Mouse (Mus musculus): ENCODE data around the gene Kansl2. TPM values are rescaled to one million over a fixed set of nuclear protein-coding genes. Genes with fewer than 3 reads are reported as not detected.

Kansl2 gene
- polyA plus RNA-seq (2012; rRNA removed; ENCODE audit: low replicate concordance), result 30.3 and 43.2 TPM in 2 replicates

DNA sequence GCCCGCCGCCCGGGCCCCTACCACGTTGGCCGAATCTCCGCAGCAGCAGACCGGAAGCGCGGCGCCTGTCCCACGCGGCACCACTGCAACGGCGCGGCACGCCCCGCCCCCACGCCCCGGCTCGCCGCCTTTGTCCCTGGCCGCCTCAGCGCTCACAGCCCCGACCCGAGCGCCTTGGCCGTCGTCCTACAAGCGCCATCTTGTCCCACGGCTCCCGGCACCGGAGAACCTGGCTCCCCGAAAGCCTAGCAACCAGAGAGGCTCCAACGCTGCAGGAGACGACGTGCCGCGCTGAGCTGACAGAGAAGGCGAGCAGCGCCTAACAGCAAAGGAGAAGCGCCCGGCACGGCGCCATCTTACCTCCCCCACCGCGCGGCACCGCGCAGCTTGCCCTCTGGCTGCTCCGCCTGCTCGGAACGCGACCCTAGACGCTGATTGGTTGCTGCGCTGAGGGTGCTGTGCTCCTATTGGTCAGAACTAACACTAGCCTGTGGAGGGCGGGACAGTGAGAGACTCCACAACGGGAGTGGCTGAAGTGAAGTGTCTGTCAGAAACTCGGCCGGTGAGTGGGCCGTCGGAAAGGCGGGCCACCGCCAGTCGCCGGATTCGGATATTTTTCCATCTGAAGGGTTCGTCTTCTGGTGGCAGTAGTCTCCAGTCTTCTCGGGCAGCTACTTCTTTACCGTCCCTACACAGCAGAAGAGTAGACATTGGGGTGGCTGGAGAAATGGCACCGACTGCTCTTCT lies at the start of gene Kansl2:
TSS of gene Kansl2 (minus strand) at position 384 of the 747 bp plus-strand sequence.

DNA sequence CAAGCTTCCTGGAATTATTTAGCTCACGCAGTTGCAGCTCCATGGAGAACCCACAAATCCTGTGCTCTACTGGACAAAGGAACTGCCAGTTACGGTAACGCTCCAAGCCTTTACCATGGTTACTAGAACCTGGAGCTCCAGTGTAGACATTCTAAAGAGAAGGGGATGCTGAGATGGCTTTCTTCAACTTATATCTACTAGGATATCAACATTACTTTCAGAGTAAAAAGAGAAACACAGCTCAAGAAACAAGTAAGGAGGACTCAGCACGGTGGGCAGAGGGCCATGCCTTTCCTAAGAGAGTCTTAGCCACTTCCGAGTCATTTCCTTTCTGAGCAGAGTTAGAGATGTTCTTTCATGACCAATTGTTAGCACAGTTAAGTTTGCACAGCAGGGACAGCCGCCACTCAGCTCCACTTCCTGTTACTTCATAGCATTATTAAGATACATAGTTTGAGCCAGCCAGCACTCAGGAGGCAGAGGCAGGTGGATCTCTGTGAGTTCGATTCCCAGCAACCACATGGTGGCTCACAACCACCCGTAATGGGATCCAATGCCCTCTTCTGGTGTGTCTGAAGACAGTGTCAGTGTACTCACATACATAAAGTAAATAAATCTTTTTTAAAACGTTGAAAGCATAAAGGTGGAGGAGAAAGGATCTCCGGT lies 36.9 kb upstream of the Kansl2 start, which contains the start of the genes Ccnt1 and 4930415O20Rik:
TSS of gene Ccnt1 (minus strand) at position 51 of the 666 bp plus-strand sequence.
TSS of gene 4930415O20Rik (plus strand) at position 132 of the 666 bp plus-strand sequence.

DNA sequence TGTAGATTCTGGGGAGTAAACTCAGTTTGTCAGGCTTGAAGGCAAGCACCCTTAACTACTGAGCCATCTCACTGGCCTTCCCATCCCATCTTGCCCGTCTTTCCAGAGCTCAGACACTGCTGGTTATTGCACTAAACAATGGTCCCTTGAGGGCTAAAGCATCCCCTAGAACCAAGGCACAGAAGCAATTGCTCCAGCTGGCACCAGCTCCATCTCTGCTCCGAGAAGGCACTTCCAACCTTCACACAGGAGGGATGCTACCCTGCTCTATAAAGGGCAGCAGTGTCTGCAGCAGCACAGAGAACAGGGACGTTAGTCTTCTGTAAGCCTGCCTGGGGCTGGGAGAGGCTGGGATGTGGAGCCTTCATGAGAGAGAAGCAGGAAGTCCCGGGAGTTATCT lies 42.0 kb downstream of the Kansl2 start, which contains the start of gene Olfr279:
TSS of gene Olfr279 (plus strand) at position 301 of the 400 bp plus-strand sequence.

DNA sequence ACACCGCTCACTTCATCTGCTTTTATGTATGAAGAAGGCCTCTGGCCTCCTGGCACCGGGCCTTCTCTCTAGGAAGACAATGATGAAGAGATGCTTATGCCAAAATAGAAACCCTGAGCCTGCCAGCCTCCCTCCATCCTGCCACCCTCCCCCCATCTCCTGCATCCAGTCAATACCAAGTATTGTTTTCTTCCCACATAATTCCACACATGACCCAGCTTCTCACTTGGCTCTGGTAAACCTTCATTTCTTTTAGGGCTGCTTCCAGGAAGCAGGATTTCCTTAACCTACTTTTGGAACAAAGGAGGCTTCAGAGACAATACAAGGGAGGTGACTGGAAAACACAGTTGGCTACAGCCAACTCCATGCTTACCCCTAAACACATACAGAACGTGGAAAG lies 51.4 kb downstream of the Kansl2 start, which contains the start of gene Lalba:
TSS of gene Lalba (minus strand) at position 21 of the 400 bp plus-strand sequence.

DNA sequence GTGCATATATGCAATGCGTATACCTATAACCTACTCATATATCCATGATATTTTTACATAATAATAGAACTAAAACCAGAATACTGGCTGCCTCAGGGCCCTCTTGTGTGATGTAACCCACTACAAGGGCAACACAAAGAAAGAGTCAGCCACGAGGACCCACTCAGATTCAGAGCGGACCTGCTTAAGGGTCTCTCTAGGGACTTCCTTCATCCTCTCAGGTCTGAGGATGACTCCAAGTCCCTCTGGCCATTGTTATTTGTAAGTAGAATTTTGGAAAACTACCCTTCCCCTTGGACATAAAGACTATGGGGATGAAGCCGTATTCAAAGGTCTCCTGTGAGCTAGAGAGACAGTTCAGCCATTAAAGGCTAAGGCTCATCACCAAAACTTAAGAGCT lies 64.5 kb downstream of the Kansl2 start, which contains the start of gene OR5BS1P:
TSS of gene OR5BS1P (plus strand) at position 301 of the 400 bp plus-strand sequence.

Other genes with a start within 250 kb of the Kansl2 start
- 1.3 and 3.5 TPM in 2 replicates for gene Zfp641, start 238.1 kb downstream of the Kansl2 start, polyA plus RNA-seq (2012; rRNA removed; ENCODE audit: low replicate concordance)
- not detected in 2 replicates for gene Olfr285, start 216.9 kb downstream of the Kansl2 start, polyA plus RNA-seq (2012; rRNA removed; ENCODE audit: low replicate concordance)
- not detected in 2 replicates for gene Olfr284, start 193.3 kb downstream of the Kansl2 start, polyA plus RNA-seq (2012; rRNA removed; ENCODE audit: low replicate concordance)
- not detected in 2 replicates for gene Olfr283, start 153.3 kb downstream of the Kansl2 start, polyA plus RNA-seq (2012; rRNA removed; ENCODE audit: low replicate concordance)
- gene Olfr282, start 103.0 kb downstream of the Kansl2 start, polyA plus RNA-seq (2012; rRNA removed; ENCODE audit: low replicate concordance), result not detected in 2 replicates
- gene Olfr281, start 81.7 kb downstream of the Kansl2 start, polyA plus RNA-seq (2012; rRNA removed; ENCODE audit: low replicate concordance), result not detected in 2 replicates
- not detected in 2 replicates for gene OR5BS1P, start 64.4 kb downstream of the Kansl2 start, polyA plus RNA-seq (2012; rRNA removed; ENCODE audit: low replicate concordance)
- 2.3 and 13.5 TPM in 2 replicates for gene Lalba, start 51.5 kb downstream of the Kansl2 start, polyA plus RNA-seq (2012; rRNA removed; ENCODE audit: low replicate concordance)
- not detected in 2 replicates for gene Olfr279, start 41.9 kb downstream of the Kansl2 start, polyA plus RNA-seq (2012; rRNA removed; ENCODE audit: low replicate concordance)
- 8.2 and 16.5 TPM in 2 replicates for gene Ccnt1, start 36.7 kb upstream of the Kansl2 start, polyA plus RNA-seq (2012; rRNA removed; ENCODE audit: low replicate concordance)
- gene 4930415O20Rik, start 36.7 kb upstream of the Kansl2 start, polyA plus RNA-seq (2012; rRNA removed; ENCODE audit: low replicate concordance), result 0.36 TPM in 1 of 2 replicates, not detected in the other
- gene Adcy6, start 75.8 kb upstream of the Kansl2 start, polyA plus RNA-seq (2012; rRNA removed; ENCODE audit: low replicate concordance), result 96.7 and 104 TPM in 2 replicates
- gene Cacnb3, start 96.6 kb upstream of the Kansl2 start, polyA plus RNA-seq (2012; rRNA removed; ENCODE audit: low replicate concordance), result 69.4 and 133 TPM in 2 replicates
- gene Ddx23, start 128.6 kb upstream of the Kansl2 start, polyA plus RNA-seq (2012; rRNA removed; ENCODE audit: low replicate concordance), result 27.5 and 29.8 TPM in 2 replicates
- 3.1 and 5.1 TPM in 2 replicates for gene Rnd1, start 143.2 kb upstream of the Kansl2 start, polyA plus RNA-seq (2012; rRNA removed; ENCODE audit: low replicate concordance)
- 0.23 TPM in 1 of 2 replicates, not detected in the other for gene Ccdc65, start 173.9 kb upstream of the Kansl2 start, polyA plus RNA-seq (2012; rRNA removed; ENCODE audit: low replicate concordance)
- gene Fkbp11, start 193.9 kb upstream of the Kansl2 start, polyA plus RNA-seq (2012; rRNA removed; ENCODE audit: low replicate concordance), result 14.2 and 16.9 TPM in 2 replicates
- 90.1 and 107 TPM in 2 replicates for gene Arf3, start 228.9 kb upstream of the Kansl2 start, polyA plus RNA-seq (2012; rRNA removed; ENCODE audit: low replicate concordance)
- gene Wnt10b, start 243.9 kb upstream of the Kansl2 start, polyA plus RNA-seq (2012; rRNA removed; ENCODE audit: low replicate concordance), result 5.9 and 9.5 TPM in 2 replicates